Mouse (Mus musculus) C2C12 (cell line): ENCODE measurements around the gene Slc4a4. TPM values are rescaled to one million over a fixed set of nuclear protein-coding genes. Genes with fewer than 3 reads are reported as not detected.

Source experiments
- H3K27me3 ChIP-seq: one replicate; pipeline ENCODE4 v1.6.1; 2011; ENCODE audit not compliant: control insufficient read depth, insufficient read depth, insufficient read length
- H3K36me3 ChIP-seq: one replicate; pipeline ENCODE4 v1.6.1; 2011; ENCODE audit not compliant: control insufficient read depth, insufficient read depth
- H3K4me3 ChIP-seq: one replicate; pipeline ENCODE4 v1.5.1; 2011; ENCODE audit warnings: mild to moderate bottlenecking, control low read depth; ENCODE audit not compliant: poor library complexity, insufficient read depth, severe bottlenecking
- H3K79me2 ChIP-seq: one replicate; pipeline ENCODE4 v1.6.1; 2011; ENCODE audit not compliant: control insufficient read depth, insufficient read depth
- H3K79me3 ChIP-seq: one replicate; pipeline ENCODE4 v1.6.1; 2011; ENCODE audit warnings: low read depth, control low read depth
- H3ac ChIP-seq: one replicate; pipeline ENCODE3; 2011; ENCODE audit warnings: low read depth; ENCODE audit not compliant: control insufficient read depth, insufficient read length
- CEBPB ChIP-seq: IDR thresholded peaks from one replicate; pipeline ENCODE4 v1.6.1; 2011; ENCODE audit warnings: low read depth, mild to moderate bottlenecking, control low read depth, moderate library complexity
- CTCF ChIP-seq: IDR thresholded peaks from one replicate; pipeline ENCODE4 v1.5.1; 2011; ENCODE audit not compliant: control insufficient read depth, insufficient read depth, insufficient read length
- FOSL1 ChIP-seq: IDR thresholded peaks from one replicate; pipeline ENCODE4 v1.8.0; 2011; ENCODE audit warnings: mild to moderate bottlenecking, low read length; ENCODE audit not compliant: poor library complexity, insufficient read depth, severe bottlenecking
- MAX ChIP-seq: IDR thresholded peaks from one replicate; pipeline ENCODE4 v1.6.1; 2011; ENCODE audit warnings: mild to moderate bottlenecking, control low read depth
- MYOD1 ChIP-seq: IDR thresholded peaks from one replicate; pipeline ENCODE4 v1.6.1; 2011; ENCODE audit warnings: low read depth; ENCODE audit not compliant: control insufficient read depth, insufficient read length
- MYOG ChIP-seq: IDR thresholded peaks from one replicate; pipeline ENCODE4 v1.6.1; 2011; ENCODE audit not compliant: control insufficient read depth, insufficient read length; ENCODE audit errors: extremely low read depth
- USF1 ChIP-seq: IDR thresholded peaks from one replicate; pipeline ENCODE4 v1.6.1; 2011; ENCODE audit warnings: low read depth, mild to moderate bottlenecking, control low read depth, moderate library complexity
- polyA plus RNA-seq: library from polyadenylated mRNA; unstranded; fragments of >200 nt; fragmentation: generic; extraction: Trizol; gene quantifications from one replicate; pipeline ENCODE4 v1.2.1, GENCODE M21; 2012; ENCODE audit warnings: missing spikeins

The Slc4a4 gene
- polyA plus RNA-seq, 1 experiment: 0.06 TPM

GRCm38 (mm10) chr5:88887556-88888412, 1.2 kb downstream of the Slc4a4 start:
- no peaks in the 10 kb centered on the region for H3K79me3 ChIP-seq
- no peaks in the 10 kb centered on the region for H3K36me3 ChIP-seq
- H3ac ChIP-seq: no peak overlapping the region
- H3K4me3 ChIP-seq: peak overlapping the region; percentile 11
- peaks cover 30% of the 10 kb centered on the region for H3K27me3 ChIP-seq
- H3K79me2 ChIP-seq: no peaks in the 10 kb centered on the region
- TF ChIP-seq USF1 (no peak), MYOG (no peak), CTCF (no peak), MYOD1 (no peak), FOSL1 (no peak), MAX (no peak), CEBPB (no peak)

- Histone ChIP-seq H3ac (no peak overlapping the region), H3K36me3 (no peaks in the 10 kb centered on the region), H3K79me3 (no peaks in the 10 kb centered on the region), H3K27me3 (peaks cover 30% of the 10 kb centered on the region), H3K4me3 (no peak overlapping the region), H3K79me2 (no peaks in the 10 kb centered on the region)
- TF ChIP-seq MAX (no peak), CEBPB (no peak), CTCF (no peak), MYOD1 (no peak), MYOG (no peak), USF1 (no peak), FOSL1 (no peak)
Measured at GRCm38 (mm10) chr5:88888413-88888700, 1.7 kb downstream of the Slc4a4 start.

- Histone ChIP-seq H3K79me2 (no peaks in the 10 kb centered on the region), H3K4me3 (no peak overlapping the region), H3ac (no peak overlapping the region), H3K79me3 (no peaks in the 10 kb centered on the region), H3K36me3 (no peaks in the 10 kb centered on the region), H3K27me3 (peaks cover 30% of the 10 kb centered on the region)
- TF ChIP-seq CEBPB (no peak), FOSL1 (no peak), CTCF (no peak), MAX (no peak), USF1 (no peak), MYOG (no peak), MYOD1 (no peak)
Measured at GRCm38 (mm10) chr5:88889326-88889725, 2.7 kb downstream of the Slc4a4 start.

GRCm38 (mm10) chr5:88890146-88890545, 3.5 kb downstream of the Slc4a4 start:
- Histone ChIP-seq H3K4me3 (no peak overlapping the region), H3K36me3 (no peaks in the 10 kb centered on the region), H3K79me2 (no peaks in the 10 kb centered on the region), H3K79me3 (no peaks in the 10 kb centered on the region), H3K27me3 (peaks cover 30% of the 10 kb centered on the region), H3ac (no peak overlapping the region)
- TF ChIP-seq CTCF: no peak
- TF ChIP-seq MYOG: no peak
- TF ChIP-seq CEBPB: no peak
- TF ChIP-seq USF1: no peak
- TF ChIP-seq FOSL1: no peak
- no peak for TF ChIP-seq MAX
- TF ChIP-seq MYOD1: no peak

- Histone ChIP-seq H3K36me3 (no peaks in the 10 kb centered on the region), H3K79me3 (no peaks in the 10 kb centered on the region), H3K79me2 (no peaks in the 10 kb centered on the region), H3K27me3 (no peaks in the 10 kb centered on the region), H3ac (no peak overlapping the region), H3K4me3 (no peak overlapping the region)
- TF ChIP-seq MAX (no peak), FOSL1 (no peak), MYOG (no peak), CEBPB (no peak), CTCF (no peak), MYOD1 (no peak), USF1 (no peak)
Measured at GRCm38 (mm10) chr5:88896574-88896973, 10.0 kb downstream of the Slc4a4 start.

GRCm38 (mm10) chr5:88903111-88903510, 16.5 kb downstream of the Slc4a4 start:
- Histone ChIP-seq H3K4me3 (no peak overlapping the region), H3K79me3 (no peaks in the 10 kb centered on the region), H3K36me3 (no peaks in the 10 kb centered on the region), H3K27me3 (no peaks in the 10 kb centered on the region), H3K79me2 (no peaks in the 10 kb centered on the region), H3ac (no peak overlapping the region)
- TF ChIP-seq USF1 (no peak), CTCF (no peak), FOSL1 (no peak), MYOG (no peak), CEBPB (no peak), MAX (no peak), MYOD1 (no peak)
